Mouse (Mus musculus): ENCODE measurements around the gene Dbn1. TPM values are rescaled to one million over a fixed set of nuclear protein-coding genes. Genes with fewer than 3 reads are reported as not detected.
A peak's percentile ranks its signal among the peaks of the same experiment; 100 is the strongest.

Gene Dbn1
- total RNA-seq (2015) (0.18 TPM in 1 of 2 replicates, not detected in the other), total RNA-seq (2017) (0.57 and 2.9 TPM in 2 replicates)

DNA sequence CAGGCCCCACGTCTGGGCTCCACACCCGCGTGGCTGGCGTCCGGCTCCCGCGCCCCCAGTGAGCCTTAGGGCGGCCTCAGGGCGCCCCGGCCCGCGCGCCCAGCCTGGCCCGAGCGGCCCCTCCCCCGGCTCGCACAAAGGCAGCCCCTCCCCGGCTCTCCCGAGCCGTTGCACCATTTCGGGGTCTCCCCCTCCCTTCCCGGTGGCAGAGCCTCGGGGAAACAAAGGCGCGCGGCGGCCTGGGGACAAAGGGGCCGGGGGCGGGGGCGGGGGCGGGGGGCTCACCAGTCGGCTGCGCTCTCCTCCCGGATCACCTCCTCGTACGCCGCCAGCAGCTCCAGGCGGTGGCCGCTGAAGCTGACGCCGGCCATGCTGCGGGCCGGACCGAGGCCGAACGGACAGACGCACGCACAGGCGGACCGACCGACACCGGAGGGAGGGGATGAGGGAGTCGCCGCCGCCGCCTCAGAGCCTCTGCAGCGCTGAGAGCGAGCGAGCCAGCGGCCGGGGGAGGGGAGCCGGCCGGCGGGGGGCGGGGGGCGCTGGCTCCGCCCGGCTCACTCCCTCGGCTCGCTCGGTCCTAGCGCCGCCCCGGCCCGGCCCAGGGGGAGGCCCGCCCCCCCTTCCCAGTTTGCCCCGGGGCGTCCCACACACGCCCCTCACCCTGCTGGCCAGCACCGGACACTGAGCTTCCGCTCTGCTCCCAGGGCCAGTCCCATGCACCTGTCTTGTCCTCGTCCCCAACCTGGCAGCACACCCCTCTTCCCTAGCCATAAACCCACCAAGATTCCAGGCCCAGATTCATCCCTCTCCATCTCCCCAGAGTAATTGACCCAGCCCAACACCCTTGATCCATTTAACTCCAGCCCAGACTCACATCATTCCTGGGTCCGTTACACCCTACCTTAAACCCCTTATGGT, at the start of gene Dbn1:
Gene Dbn1 (minus strand): TSS at position 534 of the 921 bp plus-strand sequence.
- ATAC-seq (ENCODE audit: poor library complexity, severe bottlenecking) = peak; percentile 19; the same call in 1 of the 2 replicates

DNA sequence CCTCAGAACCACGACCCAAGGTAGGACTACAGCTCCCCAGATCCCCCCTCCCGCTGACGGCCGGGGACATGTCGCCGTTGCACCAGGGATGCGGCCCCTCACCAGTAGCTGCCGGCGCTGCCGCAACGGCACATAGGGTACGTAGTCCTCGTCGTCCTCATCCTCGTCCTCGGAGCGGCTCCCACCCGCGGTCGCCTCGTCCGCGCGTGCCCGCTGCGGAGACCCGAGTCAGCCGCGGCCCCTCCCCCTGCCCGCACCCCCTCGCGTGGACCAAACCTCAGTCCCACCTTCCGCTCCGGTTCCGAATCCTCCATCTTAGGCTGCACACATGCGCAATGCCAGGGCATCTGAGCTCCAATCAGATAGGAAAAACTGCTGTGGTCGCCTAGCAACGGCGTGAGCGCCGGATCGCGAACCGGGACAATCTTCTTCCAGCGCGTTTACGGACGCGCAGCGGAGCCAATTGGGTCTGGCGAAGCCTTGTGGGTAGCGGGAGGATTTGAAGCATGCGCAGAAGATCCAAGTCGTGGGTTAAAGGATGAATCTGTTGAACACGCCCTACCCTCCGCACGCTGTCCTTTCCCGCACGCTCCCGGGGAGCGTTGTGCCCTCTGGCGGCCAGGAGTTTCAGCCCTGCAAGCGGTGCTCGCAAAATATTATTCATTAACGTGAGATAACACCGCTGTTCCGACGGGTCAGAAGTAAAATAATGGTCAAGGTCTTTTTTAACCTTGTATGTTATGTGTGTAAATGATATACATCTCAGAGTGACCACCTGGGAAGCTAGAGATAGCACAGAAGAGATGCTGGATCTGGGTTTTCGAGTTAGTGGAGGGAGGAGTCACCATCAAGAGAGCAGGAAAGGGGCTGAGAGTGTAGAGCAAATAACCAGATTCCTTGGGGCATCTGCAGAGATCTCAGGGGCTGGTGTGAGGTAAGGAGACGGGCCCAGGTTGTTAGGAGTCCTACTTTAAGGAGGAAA, 48.6 kb upstream of the Dbn1 start, which contains the start of gene Ddx41:
Gene Ddx41 (minus strand): TSS at position 465 of the 982 bp plus-strand sequence.
- peak; percentile 97 for ATAC-seq (ENCODE audit: poor library complexity, severe bottlenecking)

DNA sequence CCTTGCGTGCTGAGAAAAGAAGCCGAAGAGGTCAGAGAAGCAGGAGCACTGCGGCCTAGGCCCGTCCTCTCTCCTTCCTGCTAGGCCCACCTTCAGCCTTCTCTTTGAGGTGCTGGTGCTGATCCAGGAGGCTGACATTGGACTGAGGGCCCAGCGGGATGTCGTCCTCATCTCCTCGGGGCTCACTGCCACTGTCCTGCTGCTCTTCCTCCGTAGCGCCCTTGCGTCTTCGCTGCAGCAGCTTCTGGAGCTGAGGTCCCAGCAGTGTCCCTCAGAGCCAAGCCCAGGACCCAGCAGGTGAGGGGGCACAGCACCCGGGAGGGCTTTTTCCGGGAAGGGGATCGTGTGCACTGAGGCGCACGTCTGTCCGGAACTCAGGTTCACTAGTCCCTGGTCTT, 47.9 kb upstream of the Dbn1 start:
- ATAC-seq (ENCODE audit: poor library complexity, severe bottlenecking) = no peak

DNA sequence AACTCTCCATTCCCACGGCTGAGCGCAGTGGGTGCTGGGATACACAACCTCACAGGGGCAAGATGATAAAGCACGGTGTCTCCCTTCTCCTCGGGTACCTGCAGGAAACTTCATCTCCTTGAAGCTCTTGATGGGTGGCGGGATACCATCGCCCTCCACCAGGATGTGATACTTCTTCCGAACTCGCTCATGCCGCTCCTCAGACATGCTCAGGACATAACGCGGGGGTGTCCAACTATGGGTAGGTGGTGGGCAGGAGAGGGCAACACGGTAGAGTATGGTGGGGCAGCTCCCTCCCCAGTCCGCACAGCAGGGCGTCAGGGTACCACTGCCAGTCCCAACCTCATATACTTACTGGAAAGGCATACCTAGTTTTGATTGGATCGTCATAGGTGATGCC, 47.3 kb upstream of the Dbn1 start:
- ATAC-seq (ENCODE audit: poor library complexity, severe bottlenecking) = no peak

DNA sequence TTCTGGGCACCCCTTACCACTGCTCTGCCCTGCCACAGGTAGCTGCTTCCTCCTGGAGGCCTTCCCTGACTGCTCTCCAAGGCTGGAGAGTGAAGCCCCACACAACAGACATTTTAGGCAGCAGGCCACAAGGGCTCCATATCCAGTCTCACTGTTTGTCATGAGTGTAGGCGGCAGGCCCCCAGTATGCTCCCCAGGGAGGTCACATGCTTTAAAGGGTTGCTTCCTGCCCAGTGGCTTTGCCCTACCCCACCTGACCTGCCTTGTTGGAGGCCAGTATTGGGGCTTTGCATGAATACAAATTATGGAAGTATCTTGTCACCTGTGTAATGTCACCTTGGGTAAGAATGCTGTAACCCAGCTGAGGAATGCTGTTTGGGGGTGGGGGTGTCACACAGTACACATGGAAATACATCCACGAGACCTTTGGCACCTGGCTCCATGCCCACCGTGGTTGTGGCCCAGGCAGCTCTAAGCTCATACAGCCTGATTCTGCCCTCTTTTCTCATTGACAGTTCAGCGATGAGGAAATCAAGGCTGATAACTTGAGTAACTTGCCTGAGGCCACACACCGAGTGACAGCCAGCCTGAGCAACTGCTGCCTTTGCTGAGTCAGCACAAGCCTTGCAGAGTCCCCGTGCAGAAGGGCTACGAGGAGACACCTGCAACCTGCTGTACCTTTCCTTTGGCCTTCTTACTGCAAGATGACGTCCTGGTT, 41.4 kb upstream of the Dbn1 start, which contains the start of gene Dok3:
Gene Dok3 (minus strand): TSS at position 99 of the 718 bp plus-strand sequence.
- ATAC-seq (ENCODE audit: poor library complexity, severe bottlenecking) = peak; percentile 56

DNA sequence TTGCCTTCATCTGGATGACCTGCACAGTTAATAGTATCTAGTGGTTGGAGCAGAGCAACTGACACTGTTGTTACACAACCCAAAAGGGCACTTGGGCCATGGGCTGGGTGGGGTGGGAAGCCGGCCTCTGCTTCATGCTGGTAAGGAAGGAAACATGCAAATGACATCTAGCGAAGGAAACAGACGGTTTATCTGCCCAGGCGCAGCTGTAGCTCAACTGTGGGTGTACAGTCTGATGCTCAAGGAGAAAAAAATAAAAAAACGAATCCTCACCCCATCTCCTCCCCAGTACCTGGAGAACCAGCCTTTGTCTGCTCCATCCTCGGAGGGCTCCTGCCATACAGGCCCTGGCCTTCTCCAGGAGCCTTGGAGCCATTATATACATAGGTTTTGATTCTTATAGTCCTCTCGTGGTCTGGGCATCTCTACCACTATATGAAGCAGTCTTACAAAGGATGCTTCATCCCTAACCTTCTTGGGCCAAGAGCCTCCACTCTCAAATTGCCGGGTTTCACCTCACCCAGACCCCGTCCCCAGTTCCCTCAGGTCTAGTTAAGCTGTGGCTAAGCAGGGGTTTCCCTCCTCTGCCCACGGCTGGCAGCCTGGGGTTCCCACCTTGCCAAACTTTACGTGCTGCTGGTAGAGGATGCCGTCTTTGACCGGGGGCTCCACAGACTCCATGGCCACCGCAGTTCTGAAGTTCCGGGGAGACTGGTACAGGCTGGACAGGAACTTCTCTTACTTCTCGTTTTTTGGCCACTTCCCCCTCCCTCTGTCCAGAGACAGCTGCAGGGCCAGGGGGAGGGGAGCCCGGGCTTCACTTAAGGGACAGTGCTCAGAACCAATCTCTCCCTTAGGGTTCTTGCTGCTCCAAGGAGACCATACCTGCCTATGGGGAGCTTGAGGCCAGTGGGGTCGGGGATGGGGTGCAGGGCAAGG, 40.2 kb upstream of the Dbn1 start:
- ATAC-seq (ENCODE audit: poor library complexity, severe bottlenecking) = peak; percentile 69

DNA sequence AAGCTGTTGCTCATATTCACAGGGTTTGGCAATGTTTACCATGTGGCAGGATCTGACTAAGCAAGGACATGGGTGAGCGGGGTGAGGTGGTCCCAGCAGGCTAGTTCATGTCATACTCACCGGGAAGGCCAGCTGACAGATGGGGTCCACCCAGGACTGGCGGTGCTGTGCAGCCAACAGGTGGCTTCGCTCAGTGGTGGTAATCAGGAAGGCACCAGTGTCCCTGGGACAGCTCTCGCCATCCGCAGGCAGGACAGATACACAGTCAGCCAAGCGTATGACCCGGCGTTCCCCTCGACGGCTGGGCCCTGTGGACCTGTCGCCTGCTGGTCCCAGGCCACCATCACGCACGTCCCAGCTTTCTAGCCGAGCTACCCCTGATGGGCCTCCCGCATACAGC, 39.3 kb upstream of the Dbn1 start:
- no peak for ATAC-seq (ENCODE audit: poor library complexity, severe bottlenecking)

DNA sequence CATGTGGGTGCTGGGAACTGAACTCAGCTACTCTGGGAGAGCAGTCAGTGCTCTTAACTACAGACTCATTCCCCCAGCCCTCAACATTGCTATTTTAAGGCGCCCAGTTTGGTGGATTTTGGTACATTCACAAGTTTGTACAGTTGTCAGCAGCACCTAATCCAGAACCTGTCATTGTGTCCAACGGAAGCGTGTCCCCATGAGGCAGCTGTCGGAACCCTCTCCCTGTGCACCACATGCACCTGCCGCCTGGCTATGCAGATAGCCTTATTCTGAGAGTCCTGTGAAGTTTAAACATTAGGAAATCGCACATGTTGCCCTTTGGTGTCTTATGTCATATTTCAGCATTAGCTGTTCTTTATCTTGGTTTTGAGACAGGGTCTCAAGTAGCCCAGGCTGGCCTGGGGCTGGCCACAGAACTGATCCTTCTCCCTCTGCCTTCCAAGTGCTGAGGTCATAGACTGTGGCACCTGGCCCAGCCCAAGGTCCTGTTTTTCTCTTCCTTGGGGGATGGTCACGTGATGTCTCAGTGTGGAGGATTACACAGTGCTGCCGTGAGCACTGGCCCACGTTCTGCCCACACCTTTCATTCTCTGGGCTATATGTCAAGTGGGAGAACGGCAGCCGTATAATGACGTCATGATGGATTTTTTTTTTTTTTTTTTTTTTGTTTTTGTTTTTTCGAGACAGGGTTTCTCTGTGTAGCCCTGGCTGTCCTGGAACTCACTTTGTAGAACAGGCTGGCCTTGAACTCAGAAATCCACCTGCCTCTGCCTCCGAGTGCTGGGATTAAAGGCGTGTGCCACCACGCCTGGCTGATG, 38.0 kb upstream of the Dbn1 start:
- ATAC-seq (ENCODE audit: poor library complexity, severe bottlenecking) = peak; percentile 22

DNA sequence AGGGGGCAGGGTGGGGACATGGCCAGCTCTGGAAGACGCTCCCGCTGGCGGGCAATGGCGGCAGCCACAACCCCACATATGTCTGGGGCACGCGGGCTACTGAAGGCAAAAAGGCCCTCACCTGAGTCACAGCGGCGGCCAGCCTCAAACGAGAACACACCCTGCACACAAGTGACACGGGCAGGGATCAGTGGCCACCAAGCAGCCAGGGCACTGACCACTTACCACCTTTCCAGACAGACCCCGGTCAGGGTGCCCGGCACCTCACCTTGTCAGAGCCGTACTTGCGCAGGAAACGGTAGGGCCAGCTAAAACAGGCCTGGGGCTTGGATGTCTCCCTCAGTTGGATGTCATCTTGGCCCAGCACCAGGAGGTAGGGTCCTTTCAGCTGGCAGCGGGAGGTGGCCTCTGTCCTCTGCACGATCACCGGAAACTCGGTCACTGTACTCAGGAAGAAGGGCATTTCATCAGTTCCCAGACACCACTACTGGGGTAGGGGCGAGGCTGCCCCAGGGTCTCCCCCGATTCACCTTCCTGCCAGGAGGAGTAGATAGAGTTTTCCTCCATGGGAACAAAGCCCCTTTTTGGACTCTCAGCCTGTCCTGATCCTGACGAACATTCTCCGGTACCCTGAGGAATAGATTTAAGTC, 36.2 kb upstream of the Dbn1 start:
- ATAC-seq (ENCODE audit: poor library complexity, severe bottlenecking) = no peak

DNA sequence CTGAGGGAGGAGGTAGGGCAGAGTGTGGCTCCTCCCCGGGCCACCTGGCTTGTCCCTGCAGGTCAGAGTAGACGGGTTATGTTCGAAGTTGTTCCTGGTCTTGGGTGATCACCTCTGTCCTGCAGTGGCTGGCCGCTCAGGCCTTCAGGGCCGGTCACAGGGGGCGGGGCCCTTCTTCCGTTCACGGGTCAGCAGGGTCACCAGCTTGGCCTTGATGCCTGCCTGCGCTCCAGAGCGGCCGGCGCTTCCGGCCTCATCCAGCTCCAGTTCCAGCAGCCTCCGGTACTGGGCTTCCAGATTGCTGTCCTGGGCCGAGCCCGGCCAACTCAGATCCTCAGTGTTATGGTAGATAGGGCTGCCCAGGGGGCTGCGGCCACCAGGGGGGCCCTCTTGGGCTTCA, 35.4 kb upstream of the Dbn1 start:
- ATAC-seq (ENCODE audit: poor library complexity, severe bottlenecking) = no peak

DNA sequence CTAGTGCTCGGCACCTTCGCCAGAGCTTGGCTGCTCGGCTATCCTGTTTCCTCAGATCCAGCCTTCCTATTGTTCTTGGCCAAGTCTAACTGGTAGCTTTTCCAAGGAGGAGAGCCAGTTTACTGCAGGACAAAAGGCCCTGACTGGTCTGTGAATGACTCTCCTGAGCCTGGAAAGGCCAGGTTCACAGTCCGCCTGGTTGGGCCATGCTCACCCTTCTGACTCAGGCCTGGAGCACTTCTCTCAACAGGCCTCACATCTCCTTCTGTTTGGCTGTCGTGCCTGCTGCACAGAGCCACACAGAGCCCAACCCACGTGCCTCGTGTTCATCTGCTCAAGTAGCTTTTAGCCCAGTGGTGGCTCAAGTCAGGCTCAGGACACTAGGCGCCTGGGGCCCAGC, 34.8 kb upstream of the Dbn1 start:
- ATAC-seq (ENCODE audit: poor library complexity, severe bottlenecking) = no peak

DNA sequence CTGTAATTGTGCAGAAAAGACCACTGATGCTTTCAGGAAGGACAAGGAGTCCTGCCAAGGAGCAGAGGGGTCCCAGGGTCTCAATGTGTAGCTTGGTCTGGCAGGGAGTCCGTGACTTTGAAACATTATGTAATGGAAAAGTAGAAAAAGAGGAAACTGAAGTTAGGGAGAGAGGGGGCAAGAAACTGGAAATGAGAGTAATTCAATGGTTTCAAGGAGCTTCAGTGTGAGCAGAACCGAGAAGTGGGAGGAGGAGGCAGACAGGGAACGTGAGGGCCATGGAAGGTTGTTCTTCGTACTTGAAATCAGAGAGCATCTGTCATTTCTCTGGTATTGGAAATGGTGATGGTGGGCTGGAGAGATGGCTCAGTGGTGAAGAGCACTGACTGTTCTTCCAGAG, 31.7 kb upstream of the Dbn1 start:
- peak; percentile 73 for ATAC-seq (ENCODE audit: poor library complexity, severe bottlenecking)

DNA sequence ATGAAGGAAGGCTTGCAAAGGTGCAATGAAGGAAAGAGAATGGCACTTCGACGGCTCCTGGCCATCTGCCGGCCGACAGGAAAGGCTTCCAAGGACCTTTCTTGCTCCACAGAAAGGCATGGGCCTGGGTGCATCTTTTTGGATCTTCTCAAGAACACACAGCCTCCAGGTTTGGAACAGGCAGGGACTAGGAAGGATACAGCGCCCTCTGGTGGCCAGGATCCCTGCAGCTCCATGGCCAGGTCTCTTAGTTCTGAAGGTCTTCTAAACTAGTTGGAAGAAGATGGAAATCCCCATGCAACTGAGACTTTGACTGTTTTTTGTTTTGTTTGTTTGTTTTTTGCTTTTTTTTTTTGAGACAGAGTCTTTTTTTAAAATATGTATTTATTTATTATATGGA, 29.0 kb upstream of the Dbn1 start:
- ATAC-seq (ENCODE audit: poor library complexity, severe bottlenecking) = peak; percentile 39

DNA sequence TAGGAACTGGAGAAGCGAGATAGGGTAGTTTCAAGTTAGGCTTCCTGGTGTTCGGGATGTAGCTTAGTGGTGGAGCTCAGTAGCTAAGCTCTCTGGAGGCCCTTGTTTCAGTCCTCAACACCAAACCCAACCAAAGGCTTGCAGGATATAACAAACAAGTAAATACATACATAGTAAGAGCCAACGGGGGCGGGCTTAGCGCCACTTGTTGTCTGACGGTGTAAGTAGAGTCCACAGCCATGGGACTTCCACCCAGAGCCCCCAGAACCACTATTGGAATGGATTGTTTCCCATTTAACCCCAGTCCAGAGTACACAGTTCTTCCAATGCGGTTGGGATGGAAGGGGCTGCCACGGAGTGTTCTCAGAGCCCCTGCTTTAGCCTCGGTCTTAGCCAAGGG, 25.9 kb upstream of the Dbn1 start:
- ATAC-seq (ENCODE audit: poor library complexity, severe bottlenecking) = no peak

DNA sequence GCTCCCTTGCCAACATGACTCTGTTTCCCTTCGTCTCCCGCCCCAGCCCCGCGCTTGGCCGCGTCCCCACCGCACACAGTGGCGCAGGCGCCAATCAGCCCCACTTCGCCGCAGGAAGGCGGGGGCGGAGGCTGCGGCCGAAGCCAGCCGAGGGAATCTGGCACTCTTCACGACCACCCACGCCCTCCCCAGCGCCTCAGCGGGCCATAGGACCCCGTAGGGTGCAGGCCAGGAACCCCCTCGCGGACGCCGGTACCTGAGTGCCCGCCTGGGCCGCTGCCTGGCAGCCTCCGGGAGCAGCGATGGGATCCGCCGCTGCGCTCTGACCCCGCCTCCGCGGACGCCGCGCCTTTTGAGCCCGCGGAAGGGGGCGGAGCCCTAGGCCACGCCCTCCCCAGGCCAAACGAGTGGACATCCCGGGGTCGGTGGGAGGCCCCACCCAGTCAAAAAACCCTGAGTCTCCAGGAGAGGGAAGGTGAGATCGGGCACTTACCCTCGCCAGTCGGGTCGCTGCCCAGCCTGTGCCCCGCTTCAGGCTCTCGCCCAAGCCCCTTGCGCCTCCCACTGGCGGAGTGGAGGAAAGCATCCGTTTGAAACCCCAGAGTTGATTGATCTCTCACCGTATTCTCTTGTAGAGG, 25.3 kb upstream of the Dbn1 start, which contains the start of gene Pdlim7:
Gene Pdlim7 (minus strand): TSS at position 566 of the 638 bp plus-strand sequence.
- ATAC-seq (ENCODE audit: poor library complexity, severe bottlenecking) = peak; percentile 78

DNA sequence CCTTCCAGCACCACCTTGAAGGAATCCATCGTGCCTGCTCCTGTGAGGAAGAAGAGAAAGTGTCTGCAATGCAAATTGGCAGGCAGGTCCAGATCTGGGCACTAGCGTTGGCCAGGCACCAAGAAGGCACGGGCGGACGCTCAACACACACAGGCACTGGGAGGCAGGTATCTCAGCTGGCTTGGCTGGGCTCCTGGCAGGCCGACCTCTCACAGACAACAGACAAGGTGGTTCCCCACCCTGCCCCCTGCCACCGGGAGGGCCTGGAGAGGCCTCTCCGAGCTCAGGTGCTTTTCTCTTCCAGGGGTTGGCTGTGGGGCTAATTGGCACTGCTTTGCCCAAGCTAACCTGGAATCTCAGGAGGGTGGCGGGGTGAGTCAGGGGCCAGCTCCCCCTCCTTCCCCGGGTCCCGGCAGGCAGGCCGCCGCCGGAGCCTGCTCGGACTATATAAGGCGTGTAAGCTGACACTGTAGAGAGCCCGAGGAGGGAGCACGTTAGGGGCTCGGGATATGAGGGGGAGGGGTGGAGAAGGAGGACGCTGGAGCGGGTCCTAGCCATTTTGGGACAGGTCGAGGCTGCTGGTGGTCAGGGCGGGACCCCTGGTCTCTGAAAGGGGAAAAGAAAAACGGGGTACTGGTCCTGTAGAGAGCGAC, 24.6 kb upstream of the Dbn1 start:
- ATAC-seq (ENCODE audit: poor library complexity, severe bottlenecking) = no peak

DNA sequence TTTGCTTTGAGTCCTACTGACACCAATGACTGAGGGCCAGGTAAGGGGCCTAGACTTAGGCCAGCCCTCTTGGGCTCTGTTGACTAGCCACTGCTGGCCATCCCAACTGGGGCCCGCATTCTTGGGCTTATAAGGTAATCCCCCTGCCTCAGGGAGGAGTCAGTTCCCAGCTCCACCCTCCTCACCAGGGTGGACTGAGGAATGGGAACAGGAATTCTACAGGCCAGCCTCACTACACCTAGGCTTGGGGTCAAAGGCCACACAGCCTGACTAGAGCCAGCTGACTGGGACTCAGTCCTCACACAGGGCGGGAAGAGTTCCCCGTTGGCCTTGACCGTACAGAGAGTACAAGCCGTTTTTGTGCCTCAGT, 23.6 kb upstream of the Dbn1 start:
- no peak for ATAC-seq (ENCODE audit: poor library complexity, severe bottlenecking)
